Mouse (Mus musculus): ENCODE data around the gene St6galnac6.
A peak's percentile ranks its signal among the peaks of the same experiment; 100 is the strongest.

St6galnac6 gene

GRCm38 (mm10) chr2:32599409-32599808 is at the start of gene St6galnac6:
TSS of gene St6galnac6 (plus strand) at chr2:32599709.
- no peak for DNase-seq (ENCODE audit: low read depth, low spot score)

DNA sequence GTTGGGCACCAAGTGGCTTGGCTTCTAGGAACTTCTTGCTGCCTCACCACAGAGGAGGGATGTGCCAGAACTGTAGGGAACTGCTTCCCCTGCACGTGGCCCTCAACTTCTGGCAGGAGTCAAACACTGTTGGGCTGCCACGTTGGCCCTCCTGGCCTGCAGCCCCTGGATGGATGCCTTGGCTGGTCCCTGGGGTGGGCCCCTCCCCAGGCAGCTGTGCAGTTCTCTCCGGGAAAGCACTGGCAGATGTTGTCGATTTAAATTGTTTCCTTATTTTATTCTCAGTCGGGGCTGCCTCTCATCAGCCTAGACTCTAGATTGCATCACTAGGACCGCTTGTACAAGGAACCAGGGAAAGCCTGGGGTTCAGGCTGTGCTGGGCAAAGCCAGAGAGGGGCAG is 49.7 kb upstream of the St6galnac6 start:
- no peak for DNase-seq (ENCODE audit: low read depth, low spot score)

- DNase-seq (ENCODE audit: low read depth, low spot score): no peak
Observed at GRCm38 (mm10) chr2:32551236-32551635, 48.3 kb upstream of the St6galnac6 start.

DNA sequence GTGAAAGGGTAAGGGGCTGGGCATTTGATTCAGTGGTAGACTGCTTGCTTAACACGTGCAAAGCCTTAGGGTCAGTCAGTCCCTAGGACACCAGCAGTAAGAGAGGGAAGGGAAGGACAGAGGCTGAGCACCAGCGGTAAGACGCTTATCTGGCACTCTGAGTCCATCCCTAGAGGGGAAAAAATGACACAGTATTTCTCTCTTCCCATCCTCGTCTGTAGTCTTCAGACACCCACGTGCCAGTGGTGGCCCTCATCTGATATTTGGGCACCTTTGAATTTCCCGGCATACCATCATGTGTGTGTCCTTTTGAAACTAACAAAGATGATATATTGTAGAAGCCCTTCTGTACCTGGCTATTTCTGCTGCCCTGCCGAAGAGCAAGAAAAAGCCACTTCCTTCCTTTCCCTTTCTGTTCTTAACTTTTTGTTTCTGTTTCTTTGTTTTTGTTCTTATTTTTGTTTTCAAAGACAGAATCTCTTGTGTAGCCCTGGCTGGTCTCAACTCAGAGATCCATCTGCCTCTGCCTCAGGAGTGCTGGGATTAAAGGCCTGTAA is 45.8 kb upstream of the St6galnac6 start:
- no peak for DNase-seq (ENCODE audit: low read depth, low spot score)

DNA sequence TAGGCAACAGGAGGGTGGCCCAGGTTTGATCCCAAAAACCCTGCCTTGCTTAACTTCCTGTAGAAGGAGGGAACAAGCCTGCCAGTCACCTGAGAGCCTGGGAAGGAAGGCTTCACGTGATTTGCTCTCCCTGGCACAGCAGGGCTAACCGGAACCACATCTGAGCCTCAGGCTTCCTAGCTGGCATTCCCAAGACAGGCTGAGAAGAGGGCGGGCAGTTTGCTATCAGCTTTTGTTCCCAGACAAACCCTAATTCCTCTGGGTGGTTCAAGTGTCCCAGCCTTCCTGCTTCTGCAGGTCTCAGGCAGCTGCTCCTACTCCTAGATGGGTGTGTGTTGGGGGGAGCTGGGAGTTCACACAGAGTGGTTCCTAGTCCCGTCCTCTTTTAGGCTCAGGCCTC is 44.0 kb upstream of the St6galnac6 start:
- DNase-seq (ENCODE audit: low read depth, low spot score): no peak

DNA sequence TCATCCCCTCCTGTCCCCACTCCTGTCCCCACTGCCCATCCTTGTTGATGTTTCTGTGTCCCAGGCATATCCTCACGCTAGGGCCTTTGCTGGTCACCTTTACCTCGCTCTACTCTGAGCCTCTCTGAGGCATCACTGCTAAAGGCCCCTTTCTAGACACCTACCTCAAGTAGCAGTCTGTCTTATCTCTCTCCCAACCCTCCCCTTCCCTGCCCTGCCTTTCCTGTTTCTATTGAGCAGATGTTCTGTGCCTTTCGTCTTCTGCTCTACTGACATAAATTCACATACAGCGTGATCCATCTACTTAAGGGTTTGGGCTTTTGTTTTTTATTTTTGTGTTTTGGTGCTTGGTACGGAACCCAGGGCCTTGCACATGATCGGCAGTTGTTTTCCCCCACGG is 43.5 kb upstream of the St6galnac6 start:
- no peak for DNase-seq (ENCODE audit: low read depth, low spot score)

GRCm38 (mm10) chr2:32559570-32559969 is 39.9 kb upstream of the St6galnac6 start:
- DNase-seq (ENCODE audit: low read depth, low spot score): peak; percentile 23

- no peak for DNase-seq (ENCODE audit: low read depth, low spot score)
Observed at GRCm38 (mm10) chr2:32566536-32567063, 32.9 kb upstream of the St6galnac6 start.

DNA sequence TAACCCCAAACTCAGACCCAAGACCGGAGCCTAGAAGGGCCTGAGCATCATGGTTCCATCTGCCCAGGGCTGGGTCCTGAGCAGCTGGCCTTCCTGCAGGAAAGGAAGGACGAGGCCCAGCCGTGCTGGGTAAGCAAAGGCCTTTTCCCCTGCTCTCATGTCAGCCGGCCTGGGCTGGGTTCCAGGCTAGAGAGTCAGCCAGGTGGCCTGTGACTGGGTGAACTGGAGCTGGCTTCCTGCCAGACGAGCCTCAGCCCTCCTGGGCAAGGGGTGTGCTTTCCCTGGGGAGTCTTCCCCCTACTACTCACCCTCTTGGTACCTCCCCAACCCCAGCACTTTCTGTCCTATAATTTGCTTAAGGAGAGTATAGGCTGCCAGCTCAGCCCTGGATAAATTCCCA is 31.4 kb upstream of the St6galnac6 start:
- DNase-seq (ENCODE audit: low read depth, low spot score): no peak

GRCm38 (mm10) chr2:32568941-32569340 is 30.6 kb upstream of the St6galnac6 start:
- DNase-seq (ENCODE audit: low read depth, low spot score): no peak

DNA sequence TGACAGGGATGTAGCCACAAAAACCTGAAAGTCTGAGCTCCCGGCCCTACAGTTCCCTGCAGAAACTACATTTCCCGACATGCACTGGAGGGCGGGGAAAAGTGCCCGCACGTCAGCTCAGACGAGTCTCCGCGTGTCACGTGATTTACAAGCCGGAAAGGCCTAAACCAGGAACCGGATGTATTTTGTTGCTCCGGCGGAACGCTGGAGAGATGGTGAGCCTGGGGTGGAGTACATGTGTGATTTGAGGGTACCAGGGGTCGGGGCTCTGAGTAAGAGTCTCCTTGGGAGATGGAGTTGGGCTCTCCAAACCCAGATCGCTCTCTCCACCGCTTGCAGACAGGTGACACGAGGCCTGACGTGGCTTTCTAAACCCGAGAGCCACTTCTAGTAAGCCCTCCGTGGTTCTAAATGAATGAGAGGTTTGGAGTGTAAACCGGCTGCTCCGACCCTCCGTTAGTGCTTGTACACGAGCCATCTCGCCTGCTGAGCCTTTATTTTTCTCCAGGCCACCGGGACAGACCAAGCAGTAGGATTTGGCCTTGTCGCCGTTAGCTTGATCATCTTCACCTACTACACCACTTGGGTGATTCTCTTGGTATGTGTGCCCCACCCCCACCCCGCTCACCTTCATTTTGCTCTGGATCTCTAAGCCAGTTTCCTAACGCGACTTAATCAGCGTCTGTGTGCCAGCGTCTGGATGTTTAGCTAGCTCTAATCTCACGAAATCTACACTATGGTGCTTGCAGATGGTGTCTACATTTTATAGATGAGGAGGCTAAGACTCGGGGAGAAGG is 28.6 kb upstream of the St6galnac6 start, which contains the start of gene Dpm2:
Gene Dpm2, plus strand, starts transcription at position 161 of the 797 bp plus-strand sequence.
- DNase-seq (ENCODE audit: low read depth, low spot score): peak; percentile 80

GRCm38 (mm10) chr2:32572196-32572595 is 27.3 kb upstream of the St6galnac6 start:
- no peak for DNase-seq (ENCODE audit: low read depth, low spot score)

GRCm38 (mm10) chr2:32574497-32574896 is 25.0 kb upstream of the St6galnac6 start, which contains the start of gene Pip5kl1:
TSS of gene Pip5kl1 (plus strand) at chr2:32574797.
- DNase-seq (ENCODE audit: low read depth, low spot score): no peak

DNA sequence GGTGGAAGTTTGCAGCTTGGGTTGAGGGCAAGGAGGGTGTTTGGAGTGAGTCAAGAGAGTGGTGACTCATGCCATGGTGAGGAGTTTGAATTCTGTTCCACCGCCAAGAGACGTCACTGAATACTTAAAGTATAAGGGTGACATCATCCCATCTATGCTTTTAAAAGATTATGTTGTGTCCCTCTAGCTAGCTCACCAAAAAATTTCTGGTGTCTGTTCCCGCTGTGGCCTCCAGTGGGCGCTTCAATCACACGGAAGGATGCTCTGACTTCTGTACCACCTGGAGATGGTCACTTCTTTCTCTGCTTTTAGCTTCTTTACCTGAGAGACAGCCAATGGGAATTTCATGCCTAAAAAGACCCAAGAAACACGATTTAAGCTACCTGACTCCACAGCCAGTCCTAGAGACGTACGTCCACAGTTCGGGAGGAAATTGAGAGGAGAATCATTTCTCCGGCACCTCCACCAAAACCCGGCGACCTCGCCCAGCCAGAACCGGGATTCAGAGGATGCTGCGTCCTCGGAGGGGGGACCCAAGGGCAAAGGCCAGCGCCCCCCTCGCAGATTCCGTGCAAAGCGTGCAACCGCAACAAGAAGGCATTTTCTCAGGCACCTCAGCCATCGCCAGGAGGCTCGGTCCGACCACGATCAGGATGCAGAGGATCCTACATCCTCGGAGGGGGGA is 24.5 kb upstream of the St6galnac6 start:
- no peak for DNase-seq (ENCODE audit: low read depth, low spot score)

DNA sequence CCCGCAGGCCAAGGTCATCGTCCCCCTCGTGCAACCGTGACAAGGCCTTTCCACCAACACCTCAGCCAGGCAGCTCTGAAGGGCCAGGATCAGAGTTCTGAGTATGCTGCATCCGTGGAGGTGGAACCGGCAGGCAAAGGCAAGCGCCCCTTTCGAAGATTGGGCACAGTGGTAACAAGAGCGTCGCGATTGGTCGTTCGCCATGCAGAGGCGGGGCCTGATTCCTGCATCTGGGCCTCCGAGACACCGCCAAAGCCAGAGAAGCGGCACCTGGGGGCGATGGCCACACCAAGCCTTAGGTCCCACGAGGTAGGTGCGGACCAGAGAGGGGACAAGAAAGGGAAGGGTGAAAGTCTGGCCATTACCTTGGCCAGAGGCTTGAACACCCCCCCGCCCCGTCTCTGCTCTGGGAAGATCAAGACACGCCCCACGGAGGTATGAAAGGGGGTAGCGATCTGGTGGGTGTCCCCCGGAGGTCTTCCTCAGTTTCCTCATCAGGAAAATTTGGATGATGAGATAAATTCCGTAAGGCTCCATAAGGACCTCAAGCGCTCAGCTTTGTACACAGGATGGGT is 23.8 kb upstream of the St6galnac6 start, which contains the start of gene 9430097D07Rik:
Gene 9430097D07Rik, minus strand, starts transcription at position 99 of the 575 bp plus-strand sequence.
- no peak for DNase-seq (ENCODE audit: low read depth, low spot score)

GRCm38 (mm10) chr2:32576532-32576931 is 23.0 kb upstream of the St6galnac6 start:
- DNase-seq (ENCODE audit: low read depth, low spot score): no peak

DNA sequence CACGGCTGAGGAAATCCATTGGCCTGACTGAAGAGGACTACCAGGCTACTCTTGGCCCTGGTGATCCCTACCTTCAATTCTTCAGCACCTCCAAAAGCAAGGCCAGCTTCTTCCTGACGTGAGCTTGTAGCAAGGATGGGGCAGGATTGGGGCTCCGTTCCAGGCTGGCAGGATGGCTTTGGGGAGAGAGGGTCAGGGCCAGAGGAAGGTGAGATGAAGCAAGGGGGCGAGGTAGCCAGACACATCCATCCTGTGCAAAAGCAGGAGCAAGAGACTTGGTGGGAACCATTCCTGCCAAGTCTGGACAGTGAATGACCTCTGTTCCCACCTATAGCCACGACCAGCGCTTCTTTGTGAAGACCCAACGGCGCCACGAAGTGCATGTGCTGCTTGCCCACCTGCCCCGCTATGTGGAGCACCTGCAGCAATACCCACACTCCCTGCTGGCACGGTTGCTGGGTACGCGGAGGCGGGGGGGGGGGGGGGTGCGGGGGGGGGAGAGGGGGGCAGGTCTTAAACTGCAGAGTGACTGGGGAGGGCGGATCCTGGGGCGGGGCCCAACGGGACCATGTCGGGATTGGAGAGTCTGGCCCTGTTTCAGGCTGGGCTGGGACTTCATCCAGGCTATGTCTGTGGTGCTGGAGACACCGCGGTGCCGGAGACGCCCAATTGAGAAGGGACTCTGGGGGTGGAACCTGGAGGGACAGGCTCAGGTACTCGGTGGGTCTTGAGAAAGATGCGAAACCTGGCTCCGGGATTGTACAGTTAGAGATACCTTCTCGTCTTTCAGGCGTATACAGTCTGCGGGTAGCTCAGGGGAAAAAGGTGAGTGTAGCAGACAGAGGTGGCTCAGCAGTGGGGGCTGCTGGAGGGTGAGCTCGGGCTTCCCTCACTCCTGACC is 21.1 kb upstream of the St6galnac6 start:
- DNase-seq (ENCODE audit: low read depth, low spot score): no peak

GRCm38 (mm10) chr2:32581450-32582095 is 17.9 kb upstream of the St6galnac6 start:
- DNase-seq (ENCODE audit: low read depth, low spot score): no peak

- DNase-seq (ENCODE audit: low read depth, low spot score): peak; percentile 73
Observed at GRCm38 (mm10) chr2:32582830-32583799, 16.4 kb upstream of the St6galnac6 start.
